Mouse (Mus musculus) heart, postnatal 0 days (tissue): ENCODE measurements around the gene Tbck.

ENCODE experiments used
- CTCF ChIP-seq: IDR thresholded peaks from 2 replicates; pipeline ENCODE4 v1.5.1; 2016; ENCODE audit warnings: antibody characterized with exemption, control low read depth, low read depth
- EP300 ChIP-seq: IDR thresholded peaks from 2 replicates; pipeline ENCODE4 v1.6.1; 2016; ENCODE audit warnings: antibody characterized with exemption, low read depth

DNA sequence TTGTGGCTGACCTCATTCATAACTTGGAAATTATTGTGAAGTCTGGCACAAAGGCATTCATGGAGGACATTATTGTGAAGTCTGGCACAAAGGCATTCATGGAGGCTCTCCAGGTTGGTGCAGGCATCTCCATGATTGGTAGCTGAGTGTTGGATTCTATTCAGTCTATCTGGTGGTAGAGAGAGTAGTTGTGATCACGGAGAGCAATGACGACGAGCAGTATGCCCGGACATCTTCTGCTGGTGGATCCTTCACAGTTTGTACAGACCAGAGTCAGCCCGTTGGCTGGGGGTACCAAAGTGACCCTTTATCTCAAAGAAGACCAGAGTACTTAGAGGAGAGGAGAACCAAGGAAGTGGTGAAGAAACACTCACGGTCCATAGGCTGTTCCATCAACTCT lies 158.7 kb downstream of the Tbck start:
- no peak for TF ChIP-seq CTCF
- TF ChIP-seq EP300, result no peak
